Mouse (Mus musculus): Measurements from ENCODE around the gene Zfyve27. TPM values are rescaled to one million over a fixed set of nuclear protein-coding genes. Genes with fewer than 3 reads are reported as not detected.
A peak's percentile ranks its signal among the peaks of the same experiment; 100 is the strongest.

The Zfyve27 gene
- polyA plus RNA-seq, 1 experiment: 28.1 TPM

- no peak for DNase-seq (ENCODE audit: low read depth, low spot score)
- 36% methylated on average over 10 of the region's 10 CpGs for WGBS
These were observed 5.7 kb downstream of the Zfyve27 start for GRCm38 (mm10) chr19:42169322-42169975.

GRCm38 (mm10) chr19:42170025-42170969 lies 6.5 kb downstream of the Zfyve27 start:
- 2% methylated on average over 56 of the region's 56 CpGs for WGBS
- peak; percentile 67 for DNase-seq (ENCODE audit: low read depth, low spot score)

GRCm38 (mm10) chr19:42176841-42177240 lies 13.1 kb downstream of the Zfyve27 start:
- WGBS: 83% methylated on average over 7 of the region's 7 CpGs

DNA sequence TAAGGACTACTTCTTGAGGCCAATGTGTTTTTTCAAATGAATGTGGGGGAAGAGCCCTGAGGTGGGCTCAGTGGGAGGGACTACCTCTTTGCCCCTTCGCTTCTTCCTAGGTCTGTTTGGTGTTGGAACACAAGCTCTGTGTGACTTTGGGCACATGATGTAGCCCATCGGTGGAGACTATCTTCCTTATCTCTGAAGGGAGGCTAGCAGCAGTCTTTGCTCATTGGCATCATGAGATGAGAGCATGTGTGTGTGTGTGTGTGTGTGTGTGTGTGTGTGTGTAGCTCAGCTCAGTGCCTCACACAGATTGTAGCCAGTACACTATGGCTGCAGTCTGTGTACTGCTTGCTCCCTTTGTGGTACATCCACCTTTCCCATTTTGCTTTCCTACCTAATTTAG lies 13.7 kb downstream of the Zfyve27 start:
- WGBS: 95% methylated on average over 2 of the region's 2 CpGs
- DNase-seq (ENCODE audit: low read depth, low spot score): no peak

More at GRCm38 (mm10) chr19:42176841-42177240, 13.1 kb downstream of the Zfyve27 start:
- no peak for DNase-seq (ENCODE audit: low read depth, low spot score)

- DNase-seq (ENCODE audit: low read depth, low spot score): no peak
- WGBS: 90% methylated on average over 14 of the region's 14 CpGs
These were observed 15.6 kb downstream of the Zfyve27 start for GRCm38 (mm10) chr19:42179356-42179755.

GRCm38 (mm10) chr19:42182673-42183072 lies 18.9 kb downstream of the Zfyve27 start:
- DNase-seq (ENCODE audit: low read depth, low spot score): no peak
- 67% methylated on average over 6 of the region's 6 CpGs for WGBS

DNA sequence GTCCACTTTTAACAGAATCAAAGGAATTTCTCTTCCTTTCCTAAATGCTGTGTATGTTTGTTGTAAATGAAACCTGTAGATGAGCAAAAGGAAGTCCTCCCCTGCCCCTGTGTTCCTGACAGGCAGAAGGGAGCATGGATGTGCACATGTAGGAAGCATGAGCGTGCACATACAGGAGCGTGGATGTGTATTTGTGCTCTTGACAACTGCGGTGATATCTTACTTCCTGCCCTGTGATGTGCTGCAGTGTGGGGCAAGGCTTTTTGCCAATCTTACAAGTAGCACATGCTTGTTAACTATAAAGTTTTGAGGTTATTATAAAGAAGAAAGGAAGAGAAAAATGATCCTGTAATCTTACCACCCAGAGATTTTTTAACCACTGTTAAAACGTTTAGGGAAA lies 26.0 kb downstream of the Zfyve27 start:
- 73% methylated on average over 4 of the region's 4 CpGs for WGBS
- no peak for DNase-seq (ENCODE audit: low read depth, low spot score)

DNA sequence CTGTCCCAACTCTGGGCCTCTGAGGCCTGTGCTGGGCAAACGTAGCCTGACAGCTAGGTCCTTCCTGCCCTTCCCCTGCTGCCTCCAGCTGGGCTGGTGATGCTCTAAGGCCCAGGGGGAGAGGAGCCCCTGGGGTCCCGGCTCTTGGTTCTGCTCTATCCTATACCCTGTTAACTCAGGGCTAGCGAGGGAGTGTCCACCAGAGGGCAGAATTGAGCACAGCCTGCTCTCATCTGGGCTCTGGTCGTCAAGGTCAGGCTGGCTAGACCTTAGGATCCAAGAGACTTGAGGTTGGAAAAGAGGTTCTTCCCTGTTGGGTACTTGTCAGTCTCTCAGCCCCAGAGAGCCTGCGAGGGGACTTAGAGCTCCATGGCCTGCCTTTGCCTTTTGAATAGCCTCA lies 26.7 kb downstream of the Zfyve27 start:
- DNase-seq (ENCODE audit: low read depth, low spot score): no peak

DNA sequence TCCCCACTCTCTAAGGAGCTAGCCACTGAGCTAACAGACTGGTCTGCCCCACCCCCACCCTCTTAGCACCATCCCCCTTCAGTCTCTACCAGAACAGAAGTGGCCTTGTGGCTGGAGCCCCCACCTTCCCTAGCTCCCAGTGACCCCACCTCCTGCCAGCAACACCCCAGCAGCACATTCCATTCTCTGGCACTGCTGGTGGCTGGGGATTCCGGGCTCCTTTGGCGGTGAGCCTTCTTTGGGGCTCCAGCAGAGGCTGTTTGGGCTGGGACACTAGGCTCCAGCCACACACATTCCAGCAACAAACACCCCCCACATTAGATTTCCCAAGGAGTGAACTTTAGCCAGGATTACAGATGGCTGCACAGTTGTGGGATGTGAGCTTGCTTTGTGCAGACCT lies 29.6 kb downstream of the Zfyve27 start:
- WGBS: 77% methylated on average over 2 of the region's 2 CpGs
- DNase-seq (ENCODE audit: low read depth, low spot score): no peak

More for the DNA sequence above, 26.7 kb downstream of the Zfyve27 start:
- 21% methylated on average over 5 of the region's 5 CpGs for WGBS

GRCm38 (mm10) chr19:42196378-42196777 lies 32.6 kb downstream of the Zfyve27 start:
- 24% methylated on average over 4 of the region's 4 CpGs for WGBS
- DNase-seq (ENCODE audit: low read depth, low spot score): peak; percentile 19

DNA sequence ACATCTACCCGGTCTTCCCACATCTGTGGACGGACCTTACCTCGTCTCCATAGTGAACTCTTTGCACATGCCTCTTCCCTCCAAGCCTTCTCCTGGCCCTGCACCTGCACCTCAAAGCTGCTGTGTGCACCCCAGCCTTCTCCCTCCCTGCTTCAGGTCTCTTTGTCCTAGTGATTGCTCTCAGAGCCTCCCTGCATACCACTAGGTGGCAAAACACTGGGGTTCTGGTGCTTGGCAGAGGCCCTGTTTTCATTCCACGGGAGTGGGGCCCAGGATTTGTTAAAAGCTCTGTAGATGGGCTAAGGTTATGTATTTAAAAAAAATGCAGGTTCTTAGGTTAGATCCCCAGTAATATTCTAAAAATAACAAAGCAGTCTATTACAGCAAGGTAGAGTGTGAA lies 33.3 kb downstream of the Zfyve27 start:
- no peak for DNase-seq (ENCODE audit: low read depth, low spot score)
- 54% methylated on average over 4 of the region's 4 CpGs for WGBS

DNA sequence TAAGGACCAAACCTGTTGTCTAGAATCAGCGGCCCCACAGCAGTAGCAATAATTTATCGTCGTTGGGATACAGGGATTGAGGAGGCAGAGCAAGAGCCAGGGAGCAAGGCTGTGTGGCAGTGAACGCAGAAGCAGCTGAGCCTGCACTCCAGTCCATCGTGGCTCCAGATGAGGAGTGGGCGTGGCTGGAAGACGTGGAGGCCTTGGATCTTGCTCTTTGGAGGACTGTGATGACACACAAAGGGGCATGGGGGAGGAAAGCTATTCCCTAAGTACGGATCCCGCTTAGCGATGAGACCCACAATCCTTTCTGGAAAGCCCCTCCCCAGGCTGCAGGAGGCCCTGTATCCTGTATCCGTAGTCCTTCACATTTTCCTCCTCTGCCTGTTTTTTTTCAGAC lies 34.3 kb downstream of the Zfyve27 start:
- DNase-seq (ENCODE audit: low read depth, low spot score): no peak
- 42% methylated on average over 11 of the region's 11 CpGs for WGBS

- no peak for DNase-seq (ENCODE audit: low read depth, low spot score)
- WGBS: 4% methylated on average over 60 of the region's 60 CpGs
These were observed 38.1 kb downstream of the Zfyve27 start, which contains the start of gene Sfrp5 for GRCm38 (mm10) chr19:42201696-42202381. Gene Sfrp5, minus strand, starts transcription at chr19:42202252.

DNA sequence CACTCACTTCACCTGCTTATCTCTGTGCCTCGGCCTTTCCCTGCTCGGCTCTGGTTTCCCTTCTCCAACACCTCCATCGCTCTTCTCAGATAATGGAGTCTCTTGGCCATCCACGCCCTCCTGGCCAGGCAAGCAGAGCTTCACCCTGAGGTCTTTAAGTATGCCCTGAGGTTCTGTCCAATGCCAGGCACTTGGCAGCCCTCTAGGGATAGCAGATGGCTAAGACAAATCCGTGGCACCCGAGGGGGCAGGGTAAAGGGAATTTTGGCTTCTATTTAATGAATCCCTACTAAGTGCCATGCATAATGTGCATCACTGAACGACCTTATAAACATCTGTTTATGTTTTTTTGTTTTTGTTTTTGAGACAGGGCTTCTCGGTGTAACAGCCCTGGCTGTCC lies 38.7 kb downstream of the Zfyve27 start:
- 45% methylated on average over 8 of the region's 8 CpGs for WGBS
- DNase-seq (ENCODE audit: low read depth, low spot score): no peak

DNA sequence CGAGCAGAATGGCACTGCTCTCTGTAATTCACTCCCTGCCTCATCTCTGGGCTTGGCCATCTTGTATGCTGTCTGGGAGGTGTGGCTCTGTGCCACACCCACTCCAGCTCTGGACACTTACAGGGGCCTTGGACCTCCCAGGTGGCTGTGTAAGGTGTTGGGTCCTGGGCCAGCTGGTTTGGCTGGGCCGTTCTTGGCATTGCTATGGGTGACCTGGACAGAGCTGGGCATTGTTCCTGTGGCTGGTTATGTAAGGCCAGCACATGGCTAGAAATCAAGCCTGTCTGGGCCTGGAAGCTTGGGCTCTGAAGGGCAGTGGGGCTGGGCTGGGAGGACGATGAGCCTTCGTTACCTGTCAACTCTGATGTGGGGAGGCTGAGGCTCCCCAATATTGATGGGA lies 40.6 kb downstream of the Zfyve27 start:
- no peak for DNase-seq (ENCODE audit: low read depth, low spot score)
- WGBS: 40% methylated on average over 4 of the region's 4 CpGs

GRCm38 (mm10) chr19:42205201-42205600 lies 41.5 kb downstream of the Zfyve27 start:
- 77% methylated on average over 8 of the region's 8 CpGs for WGBS
- DNase-seq (ENCODE audit: low read depth, low spot score): no peak

DNA sequence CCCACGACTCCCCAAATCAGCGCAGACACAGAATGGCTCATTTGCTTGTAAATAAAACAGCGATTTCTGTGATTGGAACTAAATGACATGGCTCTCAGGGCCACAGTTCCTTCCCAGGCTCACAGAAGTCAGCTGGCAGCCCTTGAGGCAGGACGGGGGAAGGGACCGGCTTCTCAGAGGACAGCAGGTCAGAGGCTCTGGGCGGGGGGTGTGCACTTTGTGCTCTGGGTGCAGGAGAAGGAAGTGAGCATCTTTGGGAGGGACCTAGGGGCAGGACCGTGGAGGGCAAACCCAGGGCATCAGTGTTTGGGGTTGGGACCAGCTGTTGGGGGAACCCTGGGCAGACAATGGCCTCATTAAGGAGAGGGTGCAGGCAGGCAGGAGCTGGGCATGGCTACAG lies 45.7 kb downstream of the Zfyve27 start:
- 23% methylated on average over 7 of the region's 7 CpGs for WGBS
- DNase-seq (ENCODE audit: low read depth, low spot score): no peak

DNA sequence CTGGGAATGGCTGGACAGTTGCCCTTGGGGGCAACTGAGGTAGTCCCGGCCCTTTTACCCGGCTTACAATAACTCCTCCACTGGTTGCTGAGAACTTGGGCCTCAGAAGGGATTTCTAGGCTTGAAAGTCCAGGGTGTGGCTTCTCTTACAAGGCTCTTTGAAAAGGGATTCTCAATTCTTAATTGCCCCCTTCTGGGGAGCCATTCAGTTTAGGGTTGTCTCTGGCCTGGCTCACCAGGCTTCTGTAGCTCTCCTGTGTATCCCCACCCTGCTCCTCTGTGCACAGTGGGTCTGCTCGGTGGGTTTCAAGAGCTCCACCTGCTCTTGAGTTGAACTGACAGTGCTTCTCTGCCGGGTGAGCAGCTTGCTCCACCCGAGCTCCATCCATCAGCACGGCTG lies 46.2 kb downstream of the Zfyve27 start:
- DNase-seq (ENCODE audit: low read depth, low spot score): no peak
- WGBS: 52% methylated on average over 6 of the region's 6 CpGs

DNA sequence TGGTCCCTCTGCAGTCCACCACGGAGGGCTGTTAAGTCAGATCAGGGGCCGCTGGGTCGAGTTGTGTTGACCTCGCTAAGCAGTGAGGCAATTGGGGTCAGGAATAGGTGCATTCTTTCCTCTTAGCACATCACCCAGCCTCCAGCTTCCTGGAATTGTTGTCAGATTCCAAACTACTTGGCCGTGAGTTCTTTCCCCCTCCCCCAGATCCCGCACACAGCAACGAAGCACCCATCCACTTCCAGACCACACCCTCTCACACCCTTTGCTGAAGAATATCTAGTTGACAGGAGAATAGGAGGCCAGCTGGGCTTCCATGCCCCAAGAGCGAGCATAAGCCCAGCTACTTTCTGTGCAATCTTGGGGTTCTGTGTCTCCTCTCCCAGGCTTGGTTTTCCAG lies 48.2 kb downstream of the Zfyve27 start:
- DNase-seq (ENCODE audit: low read depth, low spot score): no peak
- 41% methylated on average over 8 of the region's 8 CpGs for WGBS

GRCm38 (mm10) chr19:42214601-42215000 lies 50.9 kb downstream of the Zfyve27 start:
- 77% methylated on average over 2 of the region's 2 CpGs for WGBS
- DNase-seq (ENCODE audit: low read depth, low spot score): no peak

Data from large intestine, adult 2 months (tissue).